Mouse (Mus musculus) kidney, embryonic 14.5 days (tissue): Measurements from ENCODE around the gene Rai2. TPM values are rescaled to one million over a fixed set of nuclear protein-coding genes. Genes with fewer than 3 reads are reported as not detected.

Experiments
- ATAC-seq: fragments of 200-750 bp; cut with Nextera tagmentation; 2 replicates; pipeline ENCODE4 v1.8.0; 2017; ENCODE audit warnings: moderate number of reproducible peaks, mild to moderate bottlenecking, moderate TSS enrichment, moderate library complexity; ENCODE audit not compliant: low FRiP score, low TSS enrichment
- H3K27ac ChIP-seq: fragments of 300-500 bp; sonication (generic); 2 replicates; pipeline ENCODE4 v1.5.1; 2014; ENCODE audit warnings: low read depth, mild to moderate bottlenecking, low read length, moderate library complexity, mixed read lengths
- H3K27me3 ChIP-seq: fragments of 300-500 bp; sonication (generic); 2 replicates; pipeline ENCODE4 v1.6.1; 2014; ENCODE audit warnings: mild to moderate bottlenecking, low read length; ENCODE audit not compliant: control insufficient read depth, insufficient read depth
- H3K36me3 ChIP-seq: fragments of 300-500 bp; sonication (generic); 2 replicates; pipeline ENCODE4 v1.6.1; 2014; ENCODE audit warnings: low read length, mixed read lengths; ENCODE audit not compliant: control insufficient read depth, insufficient read depth
- H3K4me1 ChIP-seq: fragments of 300-500 bp; sonication (generic); 2 replicates; pipeline ENCODE4 v1.6.1; 2014; ENCODE audit warnings: low read length, mixed read lengths; ENCODE audit not compliant: control insufficient read depth, insufficient read depth
- H3K4me2 ChIP-seq: fragments of 300-500 bp; sonication (generic); replicated peaks from 2 replicates; pipeline ENCODE4 v1.6.1; 2014; ENCODE audit warnings: low read depth, mild to moderate bottlenecking, low read length
- H3K4me3 ChIP-seq: fragments of 300-500 bp; sonication (generic); 2 replicates; pipeline ENCODE4 v1.5.1; 2014; ENCODE audit warnings: mild to moderate bottlenecking, low read length
- H3K9ac ChIP-seq: fragments of 300-500 bp; sonication (generic); 2 replicates; pipeline ENCODE4 v1.6.1; 2014; ENCODE audit warnings: low read depth, mild to moderate bottlenecking, low read length, moderate library complexity
- H3K9me3 ChIP-seq: fragments of 300-500 bp; sonication (generic); 2 replicates; pipeline ENCODE4 v1.6.1; 2016; ENCODE audit warnings: low read length; ENCODE audit not compliant: control insufficient read depth
- WGBS: fragments of 180-500 bp; shearing (Covaris S2); extraction: QIAGEN DNeasy Blood & Tissue Kit; methylation state at CpG from one replicate; pipeline ENCODE4 v1.1.7; 2014; 5-methylcytosine and 5-hydroxymethylcytosine counted together
- polyA plus RNA-seq: library from polyadenylated mRNA; unstranded; fragments of >200 nt; fragmentation: Nextera tagmentation; extraction: Ambion mirVana; gene quantifications from 2 replicates; pipeline ENCODE4 v1.2.1, GENCODE M21; 2014

Gene Rai2
- polyA plus RNA-seq = 5.1 and 6.2 TPM in 2 replicates

- H3K36me3 ChIP-seq = no peaks in the 10 kb centered on the region
- no peak within 1 kb of the TSS for H3K27ac ChIP-seq
- no peaks in the 10 kb centered on the region; the same call in 1 of the 2 replicates for H3K27me3 ChIP-seq
- 22% methylated on average over 46 of the region's 79 CpGs for WGBS
- H3K9ac ChIP-seq = peak within 1 kb of the TSS; percentile 57
- H3K4me1 ChIP-seq = no peaks in the 10 kb centered on the region
- H3K9me3 ChIP-seq = no peaks in the 10 kb centered on the region
- H3K4me3 ChIP-seq = peak within 1 kb of the TSS; percentile 52
- ATAC-seq = peak; percentile 85
- peak within 1 kb of the TSS; percentile 78 for H3K4me2 ChIP-seq
Observed at GRCm38 (mm10) chrX:161716865-161717763, at the start of gene Rai2. Rai2 (plus strand) TSS chrX:161717069.

DNA sequence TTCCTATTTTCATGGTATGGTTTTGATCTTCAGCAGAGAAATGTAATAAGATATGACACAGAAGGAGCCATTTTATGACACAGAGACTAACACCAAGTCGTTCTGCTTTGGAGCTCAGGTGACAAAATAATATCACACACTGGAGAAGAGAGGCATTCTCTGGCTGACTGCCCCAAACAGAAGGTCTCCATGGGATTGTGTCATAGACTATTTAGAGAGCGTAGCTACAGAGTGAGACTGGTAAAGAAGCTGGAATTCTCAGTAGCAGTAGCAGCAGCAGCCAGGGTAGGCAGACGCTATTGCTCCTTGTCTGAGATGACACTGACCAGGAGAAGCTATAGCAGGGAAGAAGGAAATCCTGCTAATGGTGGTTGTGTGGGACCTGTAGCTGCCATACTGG is 27.5 kb upstream of the Rai2 start:
- Histone ChIP-seq H3K9ac (no peak overlapping the region), H3K4me1 (no peaks in the 10 kb centered on the region), H3K4me3 (no peak overlapping the region), H3K36me3 (no peaks in the 10 kb centered on the region), H3K4me2 (no peak overlapping the region), H3K9me3 (no peaks in the 10 kb centered on the region), H3K27ac (no peak overlapping the region), H3K27me3 (no peaks in the 10 kb centered on the region; the same call in 1 of the 2 replicates)
- 59% methylated on average over 3 of the region's 3 CpGs for WGBS
- ATAC-seq = no peak

GRCm38 (mm10) chrX:161716503-161716864 is 385 bp upstream of the Rai2 start:
- H3K4me3 ChIP-seq = peak overlapping the region; percentile 52
- no peak overlapping the region for H3K27ac ChIP-seq
- no peaks in the 10 kb centered on the region; the same call in 1 of the 2 replicates for H3K27me3 ChIP-seq
- no peak overlapping the region for H3K9ac ChIP-seq
- peak overlapping the region; percentile 78 for H3K4me2 ChIP-seq
- no peaks in the 10 kb centered on the region for H3K9me3 ChIP-seq
- 45% methylated on average over 9 of the region's 9 CpGs for WGBS
- no peaks in the 10 kb centered on the region for H3K4me1 ChIP-seq
- no peaks in the 10 kb centered on the region for H3K36me3 ChIP-seq
- ATAC-seq = peak; percentile 32; the same call in 1 of the 2 replicates

DNA sequence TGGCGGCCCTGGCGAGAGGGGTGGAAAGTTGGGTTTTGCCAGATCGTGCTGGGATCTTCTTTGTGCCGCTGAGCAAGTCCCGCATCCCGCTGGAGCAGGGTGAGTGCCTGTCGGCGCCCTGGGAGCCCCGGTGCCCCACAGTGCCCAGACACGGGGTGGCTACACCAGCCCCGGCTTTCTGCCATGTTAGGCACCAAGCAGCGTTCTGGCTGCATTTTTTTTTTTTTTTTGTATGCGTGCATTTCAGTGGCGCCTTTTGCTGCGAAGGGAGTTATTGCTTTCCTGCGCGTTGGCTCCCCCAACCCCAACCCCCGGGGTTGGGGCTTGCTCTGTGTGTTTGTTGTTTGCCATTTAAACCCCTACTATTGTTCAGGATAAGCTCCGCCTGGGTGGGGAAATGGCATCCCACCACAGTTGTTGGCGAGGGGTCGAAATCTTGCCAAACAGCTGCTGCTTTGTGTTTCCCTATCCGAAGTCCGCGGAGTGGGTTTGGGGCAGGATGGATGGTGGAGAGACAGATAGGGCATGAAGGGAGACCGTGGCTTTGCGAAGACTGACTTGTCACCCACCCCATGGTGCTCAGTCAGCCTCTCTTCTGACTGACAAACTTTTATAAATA is 1.0 kb downstream of the Rai2 start:
- ATAC-seq = peak; percentile 36; the same call in 1 of the 2 replicates
- Histone ChIP-seq H3K9ac (peak overlapping the region; percentile 57; the same call in 1 of the 2 replicates), H3K36me3 (no peaks in the 10 kb centered on the region), H3K27me3 (no peaks in the 10 kb centered on the region; the same call in 1 of the 2 replicates), H3K4me1 (no peaks in the 10 kb centered on the region), H3K4me3 (peak overlapping the region; percentile 52), H3K27ac (no peak overlapping the region), H3K9me3 (no peaks in the 10 kb centered on the region), H3K4me2 (peak overlapping the region; percentile 78)
- WGBS = 30% methylated on average over 25 of the region's 26 CpGs

DNA sequence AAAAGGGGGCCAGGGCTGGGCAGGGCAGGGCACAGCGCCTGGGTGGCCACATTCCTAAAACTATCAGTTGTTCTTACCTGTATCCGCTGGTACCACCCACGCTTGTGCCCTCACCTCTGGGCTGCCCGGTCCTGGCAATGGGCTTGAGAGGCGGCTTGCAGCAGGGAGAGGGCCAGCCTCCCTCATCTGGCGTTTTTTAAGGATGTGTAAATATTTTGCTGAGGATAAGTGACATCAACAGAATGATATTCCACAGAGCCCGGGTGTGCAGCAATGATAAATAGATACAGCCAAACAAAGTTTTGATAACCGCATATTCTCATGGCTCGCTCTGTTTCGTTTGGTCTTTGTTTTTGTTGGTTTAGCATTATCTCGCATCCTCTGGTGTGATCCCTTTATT is 1.7 kb downstream of the Rai2 start:
- H3K9me3 ChIP-seq = no peaks in the 10 kb centered on the region
- H3K36me3 ChIP-seq = no peaks in the 10 kb centered on the region
- H3K4me3 ChIP-seq = peak overlapping the region; percentile 52
- peak overlapping the region; percentile 78 for H3K4me2 ChIP-seq
- no peak overlapping the region for H3K27ac ChIP-seq
- no peaks in the 10 kb centered on the region for H3K4me1 ChIP-seq
- no peaks in the 10 kb centered on the region; the same call in none of the 2 replicates for H3K27me3 ChIP-seq
- WGBS = 37% methylated on average over 11 of the region's 11 CpGs
- H3K9ac ChIP-seq = no peak overlapping the region
- no peak for ATAC-seq

- Histone ChIP-seq H3K4me1 (no peaks in the 10 kb centered on the region), H3K4me2 (no peak overlapping the region), H3K9ac (no peak overlapping the region), H3K27ac (no peak overlapping the region), H3K4me3 (no peak overlapping the region), H3K9me3 (no peaks in the 10 kb centered on the region), H3K36me3 (no peaks in the 10 kb centered on the region), H3K27me3 (no peaks in the 10 kb centered on the region; the same call in none of the 2 replicates)
- ATAC-seq = no peak
- 58% methylated on average over 4 of the region's 4 CpGs for WGBS
Observed at GRCm38 (mm10) chrX:161721082-161721481, 4.2 kb downstream of the Rai2 start.

GRCm38 (mm10) chrX:161723391-161723808 is 6.5 kb downstream of the Rai2 start:
- no peak overlapping the region for H3K27ac ChIP-seq
- no peaks in the 10 kb centered on the region; the same call in 1 of the 2 replicates for H3K27me3 ChIP-seq

GRCm38 (mm10) chrX:161726257-161726656 is 9.4 kb downstream of the Rai2 start:
- H3K36me3 ChIP-seq = no peaks in the 10 kb centered on the region
- no peak overlapping the region for H3K27ac ChIP-seq
- H3K4me1 ChIP-seq = 0 out of 2 replicates have a peak, but pooled peaks cover 2% of the 10 kb centered on the region
- no peak overlapping the region for H3K4me3 ChIP-seq
- H3K9me3 ChIP-seq = no peaks in the 10 kb centered on the region
- no peak overlapping the region for H3K4me2 ChIP-seq
- WGBS = 39% methylated on average over 1 of the region's 1 CpGs
- no peaks in the 10 kb centered on the region; the same call in 1 of the 2 replicates for H3K27me3 ChIP-seq
- no peak for ATAC-seq
- H3K9ac ChIP-seq = no peak overlapping the region

More at GRCm38 (mm10) chrX:161723391-161723808, 6.5 kb downstream of the Rai2 start:
- WGBS = 23% methylated on average over 9 of the region's 9 CpGs
- no peaks in the 10 kb centered on the region for H3K9me3 ChIP-seq
- no peak overlapping the region for H3K9ac ChIP-seq
- H3K4me1 ChIP-seq = 0 out of 2 replicates have a peak, but pooled peaks cover 2% of the 10 kb centered on the region
- H3K4me2 ChIP-seq = peak overlapping the region; percentile 17
- ATAC-seq = peak; percentile 86
- H3K36me3 ChIP-seq = no peaks in the 10 kb centered on the region
- H3K4me3 ChIP-seq = no peak overlapping the region
